Mouse (Mus musculus): Measurements from ENCODE around the gene Ddost.

GRCm38 (mm10) chr4:138327891-138328470 is 23.5 kb downstream of the Ddost start:
- no peak for TF ChIP-seq CTCF (IDR thresholded peaks at IDR 0.05; ENCODE audit: control insufficient read depth, insufficient read depth, insufficient read length)
- no peak for TF ChIP-seq MYOD1 (IDR thresholded peaks at IDR 0.05; ENCODE audit: control insufficient read depth, insufficient read length, low read depth)

All from C2C12 (cell line).